Mouse (Mus musculus): Measurements from ENCODE around the gene Rnaset2b.
"Not testable (repeated sequence)": the region's sequence is repeated elsewhere in the genome, so short reads cannot be mapped to it uniquely, and the experiment has no call there.

The Rnaset2b gene

DNA sequence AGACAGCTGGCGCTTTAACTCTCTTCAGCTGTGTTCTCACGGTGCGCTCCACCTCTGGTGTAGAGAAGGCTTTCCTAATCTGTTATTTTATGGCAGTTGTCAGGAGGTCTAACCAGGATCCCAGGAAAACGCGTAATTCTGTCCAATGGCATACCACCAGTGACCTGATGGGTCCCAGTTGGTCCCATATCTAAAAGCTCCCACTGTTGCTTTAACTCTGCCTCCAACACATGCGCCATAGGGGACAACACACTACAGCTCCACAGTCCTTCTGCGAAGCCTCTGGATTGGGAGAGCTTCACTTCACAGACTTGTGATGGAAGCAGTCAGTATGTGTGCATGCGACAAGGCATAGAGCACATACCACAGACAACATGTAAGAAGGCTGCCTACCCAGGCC lies 9.7 kb downstream of the Rnaset2b start:
- not testable (repeated sequence) for DNase-seq (ENCODE audit: low spot score)

- DNase-seq (ENCODE audit: low spot score), result not testable (repeated sequence)
Observed at GRCm38 (mm10) chr17:6986118-6986517, 15.7 kb downstream of the Rnaset2b start.

DNA sequence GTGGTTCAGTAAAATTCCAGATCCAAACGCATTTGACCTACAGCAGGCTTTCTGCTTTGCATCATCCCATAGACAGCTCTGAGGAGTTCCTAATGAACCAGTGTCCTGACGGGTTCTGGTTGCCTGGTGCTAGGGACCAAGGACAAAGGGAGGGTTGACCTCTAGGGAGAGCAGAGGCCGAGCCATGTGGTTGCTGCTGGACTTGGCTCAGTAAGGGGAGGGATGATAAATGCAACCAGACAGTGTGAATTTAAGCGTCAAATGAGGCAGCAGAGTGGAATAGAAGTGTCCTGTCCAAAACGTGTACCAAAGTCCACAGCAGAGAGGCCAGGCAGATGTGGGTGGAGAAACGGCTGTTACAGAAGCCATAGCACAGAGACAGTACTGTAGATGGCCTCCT lies 25.1 kb downstream of the Rnaset2b start:
- DNase-seq (ENCODE audit: low spot score), result not testable (repeated sequence)

- DNase-seq (ENCODE audit: low spot score), result not testable (repeated sequence)
Observed at GRCm38 (mm10) chr17:6996826-6997225, 26.4 kb downstream of the Rnaset2b start.

- not testable (repeated sequence) for DNase-seq (ENCODE audit: low spot score)
Observed at GRCm38 (mm10) chr17:6997778-6998490, 27.5 kb downstream of the Rnaset2b start.

DNA sequence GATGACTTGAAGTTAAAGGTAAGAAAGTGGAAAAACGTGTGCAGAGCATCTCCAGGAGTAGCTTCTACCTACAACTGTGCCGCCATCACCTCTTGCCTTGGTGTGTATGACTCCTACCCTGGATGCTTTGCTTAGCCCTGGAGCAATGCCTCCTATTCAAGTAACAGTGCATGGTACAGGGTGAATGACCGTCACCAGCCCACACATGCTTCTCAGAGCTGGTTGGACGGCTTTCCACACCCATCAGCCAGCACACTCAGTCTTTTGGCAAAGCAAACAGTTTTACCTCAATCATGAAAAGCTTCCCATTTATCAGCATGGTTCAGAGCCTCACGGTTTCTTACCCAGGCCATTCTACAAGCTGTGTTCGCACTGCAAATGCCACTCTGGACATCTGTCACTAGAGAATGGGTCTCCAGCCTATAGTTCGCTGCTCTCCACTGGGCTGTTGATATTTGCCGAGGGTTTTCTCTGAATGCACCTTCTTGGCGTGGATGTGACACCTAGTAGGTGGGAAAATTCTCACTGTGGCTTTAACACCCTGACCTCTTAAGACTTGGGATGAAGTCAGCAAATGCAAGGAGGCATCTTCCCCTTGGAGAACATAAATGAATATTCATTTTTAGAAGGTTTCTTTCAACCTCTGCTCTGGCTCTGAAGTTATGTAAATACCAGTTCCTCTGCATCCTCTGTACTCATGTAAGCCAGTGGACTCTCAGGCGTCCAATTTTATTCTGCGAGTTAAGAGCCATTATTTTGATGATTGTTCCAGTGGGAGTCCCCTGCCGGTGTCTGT lies 31.6 kb downstream of the Rnaset2b start:
- DNase-seq (ENCODE audit: low spot score), result not testable (repeated sequence)

DNA sequence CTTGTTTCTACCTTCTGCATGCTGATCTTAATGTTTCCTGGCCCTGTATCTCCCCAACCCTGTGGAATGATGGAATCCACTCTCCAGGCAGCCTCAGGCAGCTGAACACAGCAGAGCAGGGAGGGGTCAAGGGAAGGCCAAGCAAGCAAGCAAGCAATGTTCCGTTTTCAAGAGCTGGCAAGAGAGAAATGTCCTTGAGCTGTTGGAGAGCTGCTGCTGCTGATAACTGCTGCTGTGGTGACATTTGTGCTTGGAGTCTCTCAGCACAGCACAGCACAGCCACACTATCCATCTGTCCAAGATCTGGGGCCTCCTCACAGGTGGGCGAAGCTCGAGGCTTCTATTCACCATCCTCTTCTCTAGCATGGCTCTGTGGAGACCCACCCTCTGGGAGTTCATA lies 33.0 kb downstream of the Rnaset2b start:
- DNase-seq (ENCODE audit: low spot score), result not testable (repeated sequence)

DNA sequence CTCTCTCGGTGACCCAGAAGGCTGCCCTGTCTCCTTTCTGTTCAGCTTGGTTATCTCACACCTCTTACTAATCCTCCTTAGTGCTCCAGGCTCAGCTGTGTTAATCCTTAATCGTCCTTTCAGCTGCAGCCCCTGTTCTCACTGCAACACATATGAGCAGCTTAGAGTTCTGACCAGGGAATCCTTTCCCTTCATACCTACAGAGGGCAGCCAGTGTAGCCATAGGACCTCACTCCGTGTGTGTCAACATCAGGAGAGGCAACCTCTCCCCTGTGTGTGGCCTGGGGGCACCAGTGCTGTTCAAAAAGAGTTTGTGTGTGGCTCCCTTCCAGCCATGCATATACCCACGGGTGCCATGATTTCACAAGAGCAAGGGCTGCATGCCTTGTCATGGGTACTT lies 35.2 kb downstream of the Rnaset2b start:
- peak; percentile 11 for DNase-seq (ENCODE audit: low spot score)

GRCm38 (mm10) chr17:7008885-7009284 lies 38.5 kb downstream of the Rnaset2b start:
- DNase-seq (ENCODE audit: low spot score), result not testable (repeated sequence)

DNA sequence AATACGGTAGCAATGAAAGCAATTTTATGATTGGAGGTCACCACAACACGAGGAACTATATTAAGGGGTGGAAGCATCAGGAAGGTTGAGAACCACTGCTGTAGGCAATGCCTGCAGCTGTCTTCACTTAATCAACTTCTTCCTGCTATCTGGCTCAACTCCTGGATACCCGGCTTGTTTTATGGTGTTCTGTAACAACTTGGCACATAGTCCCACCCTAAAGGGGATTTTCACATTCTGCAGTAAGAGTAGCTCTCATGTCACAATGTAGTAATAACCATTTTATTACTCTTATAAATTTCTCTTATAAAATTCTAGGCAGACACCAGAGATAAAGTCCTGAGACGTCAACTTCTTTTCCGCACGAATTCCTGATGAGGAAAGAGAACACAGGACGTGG lies 39.0 kb downstream of the Rnaset2b start:
- not testable (repeated sequence) for DNase-seq (ENCODE audit: low spot score)

DNA sequence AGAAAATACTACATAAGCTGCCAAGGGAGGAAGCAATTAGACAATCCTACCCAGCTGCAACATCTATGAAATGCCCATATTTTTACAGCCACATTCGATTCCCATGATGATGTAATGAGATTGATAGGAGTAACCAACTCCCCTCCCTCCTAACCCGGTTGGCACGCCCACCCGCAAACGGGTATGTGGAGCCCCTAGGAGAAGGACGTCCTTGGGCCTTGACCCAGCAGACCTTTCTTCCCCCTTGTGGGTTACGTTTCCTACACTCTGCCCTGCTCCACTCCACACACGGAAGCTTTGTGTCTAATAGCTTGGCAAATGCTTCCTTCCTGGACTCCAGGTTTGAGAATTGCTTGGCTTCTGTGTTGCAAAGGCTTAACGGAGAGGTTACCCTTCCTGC lies 39.5 kb downstream of the Rnaset2b start:
- DNase-seq (ENCODE audit: low spot score), result not testable (repeated sequence)

DNA sequence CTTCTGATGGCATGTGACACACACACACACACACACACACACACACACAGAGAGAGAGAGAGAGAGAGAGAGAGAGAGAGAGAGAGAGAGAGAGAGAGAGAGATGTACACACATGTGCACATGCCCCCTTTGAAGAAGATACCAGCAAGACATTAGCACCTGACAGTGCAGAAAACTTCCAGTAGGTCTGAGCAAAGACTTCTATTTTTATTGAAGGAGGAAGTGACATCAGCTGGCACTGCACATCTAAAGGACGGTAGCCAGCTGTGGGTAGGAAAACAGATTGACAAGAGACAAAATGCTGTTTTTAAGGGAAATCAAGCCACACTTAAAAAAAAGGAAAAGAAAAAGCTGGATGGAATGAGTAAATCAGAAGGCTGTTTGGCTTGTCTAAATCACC lies 43.8 kb downstream of the Rnaset2b start:
- DNase-seq (ENCODE audit: low spot score), result not testable (repeated sequence)

DNA sequence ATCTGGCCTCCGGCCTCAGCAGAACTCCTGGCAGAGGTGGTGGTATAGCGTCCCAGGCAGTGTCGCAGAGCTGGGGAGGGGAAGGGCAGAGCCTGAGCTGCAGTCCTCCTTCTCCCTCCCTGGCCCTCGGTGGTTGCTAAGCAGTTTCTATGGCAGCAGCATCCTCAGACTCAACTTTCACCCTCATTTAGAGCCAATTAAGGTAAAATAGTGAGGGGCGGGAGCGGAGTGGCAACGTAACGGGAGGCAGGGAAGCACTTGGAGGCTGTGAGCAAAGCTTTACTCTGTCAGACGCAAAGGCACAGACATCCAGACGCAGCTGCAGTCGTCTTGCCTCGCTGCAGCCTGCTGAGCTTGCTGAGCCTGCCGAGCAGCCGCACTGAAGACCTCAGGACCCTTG lies 54.8 kb downstream of the Rnaset2b start, which contains the start of gene Gm1604a:
TSS of gene Gm1604a (plus strand) at position 312 of the 400 bp plus-strand sequence.
- DNase-seq (ENCODE audit: low spot score), result not testable (repeated sequence)

GRCm38 (mm10) chr17:7025764-7026346 lies 55.4 kb downstream of the Rnaset2b start:
- not testable (repeated sequence) for DNase-seq (ENCODE audit: low spot score)

DNA sequence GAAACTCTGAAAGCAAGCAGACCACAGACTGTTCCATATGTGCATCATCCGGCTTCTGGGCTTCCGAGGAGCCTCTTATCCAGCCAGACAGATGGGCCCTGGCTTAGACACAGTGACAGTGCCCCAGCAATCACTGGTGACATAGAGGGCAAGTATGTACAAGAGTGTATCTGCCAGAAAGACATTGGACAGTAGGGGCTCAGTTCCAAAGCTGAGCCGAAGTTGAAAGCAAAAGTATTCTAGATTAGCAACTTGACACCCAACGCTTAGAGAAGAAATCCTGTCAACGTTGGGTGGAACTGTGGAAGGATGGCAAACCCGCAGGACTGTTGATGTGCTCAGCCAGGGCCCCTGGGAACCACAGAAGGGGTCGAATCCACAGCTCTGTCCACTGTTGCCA lies 59.8 kb downstream of the Rnaset2b start:
- not testable (repeated sequence) for DNase-seq (ENCODE audit: low spot score)

DNA sequence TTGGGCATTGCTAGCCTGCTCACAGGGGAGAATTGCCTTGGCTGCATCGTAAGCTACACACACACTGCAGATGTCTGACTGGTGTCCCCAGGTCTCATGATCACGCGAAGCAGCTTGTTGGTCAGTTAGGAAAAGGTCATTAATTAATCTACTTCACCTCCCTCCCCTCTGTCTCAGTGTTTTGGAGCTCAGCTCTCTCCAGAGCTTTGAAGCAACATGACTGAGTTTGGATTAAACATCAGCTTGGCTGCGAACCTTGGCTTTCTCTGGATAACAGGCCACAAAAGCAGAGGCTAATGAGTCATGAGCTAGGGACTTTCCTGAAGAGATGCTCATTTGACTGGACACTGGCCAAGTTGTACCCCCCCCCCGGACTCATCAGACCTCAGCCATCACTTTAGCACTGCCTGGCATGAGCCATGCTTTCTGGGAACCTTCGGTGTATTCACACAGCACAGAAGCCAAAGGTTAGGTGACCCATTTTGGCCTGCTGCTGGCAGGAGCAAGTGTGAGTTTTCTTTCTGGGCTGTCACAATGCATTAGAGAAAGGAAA lies 60.3 kb downstream of the Rnaset2b start:
- not testable (repeated sequence) for DNase-seq (ENCODE audit: low spot score)

- DNase-seq (ENCODE audit: low spot score), result not testable (repeated sequence)
Observed at GRCm38 (mm10) chr17:7033192-7034166, 63.0 kb downstream of the Rnaset2b start.
